Mouse (Mus musculus) forebrain, embryonic 15.5 days (tissue): Measurements from ENCODE around the gene Rbm7. TPM values are rescaled to one million over a fixed set of nuclear protein-coding genes. Genes with fewer than 3 reads are reported as not detected.
A peak's percentile ranks its signal among the peaks of the same experiment; 100 is the strongest.

Source experiments
- ATAC-seq: fragments of 200-750 bp; cut with Nextera tagmentation; replicated peaks from 2 replicates; pipeline ENCODE4 v1.8.0; 2017; ENCODE audit warnings: mild to moderate bottlenecking, moderate TSS enrichment, moderate library complexity
- H3K27ac ChIP-seq: fragments of 300-500 bp; sonication (generic); replicated peaks from 2 replicates; pipeline ENCODE4 v1.5.1; 2015; ENCODE audit warnings: mild to moderate bottlenecking, inconsistent platforms
- H3K27me3 ChIP-seq: fragments of 300-500 bp; sonication (generic); 2 replicates; pipeline ENCODE4 v1.6.1; 2015; ENCODE audit warnings: inconsistent platforms
- H3K36me3 ChIP-seq: fragments of 300-500 bp; sonication (generic); 2 replicates; pipeline ENCODE4 v1.6.1; 2015; ENCODE audit warnings: mild to moderate bottlenecking, inconsistent platforms
- H3K4me1 ChIP-seq: fragments of 300-500 bp; sonication (generic); 2 replicates; pipeline ENCODE4 v1.6.1; 2015; ENCODE audit warnings: inconsistent platforms
- H3K4me2 ChIP-seq: fragments of 300-500 bp; sonication (generic); replicated peaks from 2 replicates; pipeline ENCODE4 v1.6.1; 2015; ENCODE audit warnings: mild to moderate bottlenecking, inconsistent platforms
- H3K4me3 ChIP-seq: fragments of 300-500 bp; sonication (generic); 2 replicates; pipeline ENCODE4 v1.5.1; 2015; ENCODE audit warnings: mild to moderate bottlenecking, inconsistent platforms
- H3K9ac ChIP-seq: fragments of 300-500 bp; sonication (generic); replicated peaks from 2 replicates; pipeline ENCODE4 v1.6.1; 2015; ENCODE audit warnings: mild to moderate bottlenecking, inconsistent platforms
- H3K9me3 ChIP-seq: fragments of 300-500 bp; sonication (generic); 2 replicates; pipeline ENCODE4 v1.6.1; 2016; ENCODE audit warnings: inconsistent platforms
- WGBS: fragments of 180-500 bp; shearing (Covaris S2); methylation state at CpG from one replicate; pipeline ENCODE4 v1.1.7; 2015; ENCODE audit warnings: mixed read lengths; 5-methylcytosine and 5-hydroxymethylcytosine counted together
- polyA plus RNA-seq: library from polyadenylated mRNA; unstranded; fragments of >200 nt; fragmentation: Nextera tagmentation; extraction: Ambion mirVana; gene quantifications from 2 replicates; pipeline ENCODE4 v1.2.1, GENCODE M21; 2015

Rbm7 gene
- polyA plus RNA-seq, 1 experiment from 2014 or later = 105 TPM

- Histone ChIP-seq H3K36me3 (no peaks in the 10 kb centered on the region), H3K9ac (peak overlapping the region; percentile 35; the same call in 1 of the 2 replicates), H3K9me3 (no peaks in the 10 kb centered on the region), H3K4me1 (peaks cover 16% of the 10 kb centered on the region; the same call in 1 of the 2 replicates), H3K4me2 (peak overlapping the region; percentile 37), H3K27me3 (no peaks in the 10 kb centered on the region), H3K27ac (peak overlapping the region; percentile 87), H3K4me3 (peak overlapping the region; percentile 19)
- ATAC-seq = peak; percentile 84
- WGBS = 15% methylated on average over 19 of the region's 19 CpGs
Observed at GRCm38 (mm10) chr9:48517372-48518130, 22.5 kb upstream of the Rbm7 start.

GRCm38 (mm10) chr9:48516615-48517371 lies 21.7 kb upstream of the Rbm7 start:
- H3K27ac ChIP-seq = peak overlapping the region; percentile 87
- peak; percentile 91 for ATAC-seq
- no peaks in the 10 kb centered on the region for H3K36me3 ChIP-seq
- H3K27me3 ChIP-seq = no peaks in the 10 kb centered on the region
- H3K4me2 ChIP-seq = peak overlapping the region; percentile 37
- WGBS = 16% methylated on average over 11 of the region's 11 CpGs
- peak overlapping the region; percentile 35; the same call in 1 of the 2 replicates for H3K9ac ChIP-seq
- H3K4me1 ChIP-seq = peaks cover 16% of the 10 kb centered on the region; the same call in 1 of the 2 replicates
- H3K4me3 ChIP-seq = peak overlapping the region; percentile 19
- H3K9me3 ChIP-seq = no peaks in the 10 kb centered on the region

- Histone ChIP-seq H3K4me2 (no peak overlapping the region), H3K4me3 (no peak overlapping the region), H3K36me3 (no peaks in the 10 kb centered on the region), H3K9me3 (no peaks in the 10 kb centered on the region), H3K27ac (no peak overlapping the region), H3K9ac (no peak overlapping the region), H3K27me3 (no peaks in the 10 kb centered on the region), H3K4me1 (peaks cover 16% of the 10 kb centered on the region; the same call in 1 of the 2 replicates)
- WGBS = 50% methylated on average over 1 of the region's 1 CpGs
- no peak for ATAC-seq
Observed at GRCm38 (mm10) chr9:48515332-48515731, 20.2 kb upstream of the Rbm7 start.

GRCm38 (mm10) chr9:48510134-48510533 lies 15.0 kb upstream of the Rbm7 start:
- Histone ChIP-seq H3K27ac (no peak overlapping the region), H3K4me1 (no peaks in the 10 kb centered on the region), H3K9me3 (no peaks in the 10 kb centered on the region), H3K9ac (no peak overlapping the region), H3K27me3 (no peaks in the 10 kb centered on the region), H3K36me3 (no peaks in the 10 kb centered on the region), H3K4me3 (no peak overlapping the region), H3K4me2 (no peak overlapping the region)
- no peak for ATAC-seq
- WGBS = 87% methylated on average over 5 of the region's 5 CpGs

GRCm38 (mm10) chr9:48504741-48505365 lies 9.8 kb upstream of the Rbm7 start:
- no peaks in the 10 kb centered on the region for H3K36me3 ChIP-seq
- H3K9ac ChIP-seq = no peak overlapping the region
- peak overlapping the region; percentile 54; the same call in 1 of the 2 replicates for H3K27ac ChIP-seq
- H3K4me3 ChIP-seq = no peak overlapping the region
- no peaks in the 10 kb centered on the region for H3K27me3 ChIP-seq
- ATAC-seq = no peak
- H3K4me2 ChIP-seq = 0 out of 2 replicates have a peak overlapping the region, but pooled peaks have one; percentile 15
- whole genome bisulfite sequencing = 63% methylated on average over 8 of the region's 8 CpGs
- no peaks in the 10 kb centered on the region for H3K9me3 ChIP-seq
- H3K4me1 ChIP-seq = peaks cover 7% of the 10 kb centered on the region; the same call in 1 of the 2 replicates

GRCm38 (mm10) chr9:48503001-48503400 lies 7.9 kb upstream of the Rbm7 start:
- H3K4me2 ChIP-seq = no peak overlapping the region
- 79% methylated on average over 2 of the region's 2 CpGs for WGBS
- no peak for ATAC-seq
- no peaks in the 10 kb centered on the region for H3K36me3 ChIP-seq
- no peaks in the 10 kb centered on the region for H3K27me3 ChIP-seq
- no peak overlapping the region for H3K4me3 ChIP-seq
- H3K9ac ChIP-seq = no peak overlapping the region
- H3K9me3 ChIP-seq = no peaks in the 10 kb centered on the region
- no peak overlapping the region for H3K27ac ChIP-seq
- H3K4me1 ChIP-seq = peaks cover 7% of the 10 kb centered on the region; the same call in 1 of the 2 replicates

GRCm38 (mm10) chr9:48501192-48501591 lies 6.1 kb upstream of the Rbm7 start:
- Histone ChIP-seq H3K4me3 (no peak overlapping the region), H3K4me2 (no peak overlapping the region), H3K36me3 (no peaks in the 10 kb centered on the region), H3K9me3 (no peaks in the 10 kb centered on the region), H3K27ac (no peak overlapping the region), H3K27me3 (no peaks in the 10 kb centered on the region), H3K9ac (no peak overlapping the region), H3K4me1 (peaks cover 8% of the 10 kb centered on the region)
- ATAC-seq = no peak
- 76% methylated on average over 7 of the region's 7 CpGs for WGBS

GRCm38 (mm10) chr9:48495548-48495932 lies 441 bp upstream of the Rbm7 start:
- 1% methylated on average over 34 of the region's 34 CpGs for WGBS
- Histone ChIP-seq H3K4me2 (peak overlapping the region; percentile 78), H3K9ac (peak overlapping the region; percentile 80), H3K27me3 (no peaks in the 10 kb centered on the region), H3K9me3 (no peaks in the 10 kb centered on the region), H3K36me3 (peaks cover 25% of the 10 kb centered on the region), H3K4me3 (peak overlapping the region; percentile 70), H3K27ac (peak overlapping the region; percentile 86), H3K4me1 (peaks cover 21% of the 10 kb centered on the region)
- ATAC-seq = peak; percentile 68

- no peak overlapping the region; the same call in 1 of the 2 replicates for H3K9ac ChIP-seq
- H3K4me1 ChIP-seq = peaks cover 14% of the 10 kb centered on the region
- peak overlapping the region; percentile 78 for H3K4me2 ChIP-seq
- 31% methylated on average over 20 of the region's 20 CpGs for WGBS
- ATAC-seq = no peak
- H3K9me3 ChIP-seq = no peaks in the 10 kb centered on the region
- H3K27me3 ChIP-seq = no peaks in the 10 kb centered on the region
- peak overlapping the region; percentile 89 for H3K4me3 ChIP-seq
- H3K27ac ChIP-seq = no peak overlapping the region
- H3K36me3 ChIP-seq = peaks cover 4% of the 10 kb centered on the region; the same call in 1 of the 2 replicates
Observed at GRCm38 (mm10) chr9:48481214-48482134, 13.6 kb downstream of the Rbm7 start.

- WGBS = 1% methylated on average over 49 of the region's 49 CpGs
- ATAC-seq = peak; percentile 100
- peak within 1 kb of the TSS; percentile 78 for H3K4me2 ChIP-seq
- no peaks in the 10 kb centered on the region for H3K27me3 ChIP-seq
- H3K9ac ChIP-seq = peak within 1 kb of the TSS; percentile 69
- H3K4me3 ChIP-seq = peak within 1 kb of the TSS; percentile 89
- H3K27ac ChIP-seq = no peak within 1 kb of the TSS
- H3K4me1 ChIP-seq = peaks cover 14% of the 10 kb centered on the region
- H3K36me3 ChIP-seq = peaks cover 4% of the 10 kb centered on the region; the same call in 1 of the 2 replicates
- H3K9me3 ChIP-seq = no peaks in the 10 kb centered on the region
Observed at GRCm38 (mm10) chr9:48480411-48481213, 14.5 kb downstream of the Rbm7 start, which contains the start of gene Rexo2. Rexo2 (minus strand) TSS chr9:48480623.
